Mouse (Mus musculus) thymus, postnatal 25 days (tissue): Measurements from ENCODE around the gene Chd8.

Source experiments
- DNase-seq: peaks from one replicate; pipeline ENCODE4 v3.0.0; 2022

The Chd8 gene

GRCm38 (mm10) chr14:52197156-52197878 is 60.3 kb downstream of the Chd8 start, which contains the start of gene Supt16:
Supt16 (minus strand) TSS chr14:52197416.
- peak; percentile 82 for DNase-seq

DNA sequence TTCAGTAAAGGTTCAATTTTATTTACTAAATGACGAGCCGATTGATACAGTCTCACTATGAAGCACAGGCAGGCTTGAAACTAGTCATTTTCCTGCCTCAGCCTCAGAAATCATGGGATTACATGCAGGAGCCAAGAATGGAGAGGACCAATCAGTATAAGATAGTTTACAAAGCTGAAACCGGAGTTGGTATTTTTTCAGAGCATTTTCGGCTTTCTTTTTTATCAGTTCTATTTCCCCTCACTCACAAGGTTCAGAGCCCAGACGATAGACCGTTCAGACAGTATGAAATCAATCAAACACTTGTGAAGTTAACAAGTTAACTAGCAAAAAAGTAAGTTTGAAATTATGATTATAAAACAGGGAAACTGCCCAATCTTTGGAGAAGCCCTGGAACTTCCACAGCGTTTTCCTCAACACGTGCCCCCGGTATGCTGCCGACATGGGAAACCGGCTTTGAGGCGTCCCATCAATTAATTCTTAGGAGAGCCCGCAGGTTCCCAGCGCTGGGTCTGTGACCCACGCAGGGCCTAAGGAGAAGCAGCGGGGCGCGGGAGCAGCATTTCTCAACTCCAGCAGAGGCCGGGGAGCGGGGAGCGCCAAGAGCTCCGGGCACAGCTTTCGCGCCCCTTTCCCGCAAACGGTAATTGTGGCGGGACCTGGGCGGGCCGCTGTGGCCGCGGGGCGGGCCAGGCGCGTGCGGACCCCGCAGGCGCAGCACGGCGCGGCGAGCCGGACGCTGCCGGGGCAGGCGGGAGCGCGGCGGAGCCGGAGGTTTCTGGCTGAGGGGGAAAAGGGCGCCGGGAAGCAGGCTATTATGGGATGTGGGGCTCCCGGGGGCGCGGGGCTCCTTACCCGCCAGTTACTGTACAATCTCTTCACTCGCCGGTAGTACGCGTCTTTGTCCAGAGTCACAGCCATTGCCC is 61.1 kb downstream of the Chd8 start:
- no peak for DNase-seq

- DNase-seq: peak; percentile 66
Observed at GRCm38 (mm10) chr14:52195691-52196090, 61.9 kb downstream of the Chd8 start.

- DNase-seq: peak; percentile 55
Observed at GRCm38 (mm10) chr14:52190740-52191359, 66.7 kb downstream of the Chd8 start.

GRCm38 (mm10) chr14:52189519-52189918 is 68.1 kb downstream of the Chd8 start:
- DNase-seq: no peak

GRCm38 (mm10) chr14:52188788-52189187 is 68.8 kb downstream of the Chd8 start:
- DNase-seq: no peak

- DNase-seq: no peak
Observed at GRCm38 (mm10) chr14:52166571-52166970, 91.0 kb downstream of the Chd8 start.

- no peak for DNase-seq
Observed at GRCm38 (mm10) chr14:52160911-52161310, 96.7 kb downstream of the Chd8 start.

- no peak for DNase-seq
Observed at GRCm38 (mm10) chr14:52155008-52155407, 102.6 kb downstream of the Chd8 start.

DNA sequence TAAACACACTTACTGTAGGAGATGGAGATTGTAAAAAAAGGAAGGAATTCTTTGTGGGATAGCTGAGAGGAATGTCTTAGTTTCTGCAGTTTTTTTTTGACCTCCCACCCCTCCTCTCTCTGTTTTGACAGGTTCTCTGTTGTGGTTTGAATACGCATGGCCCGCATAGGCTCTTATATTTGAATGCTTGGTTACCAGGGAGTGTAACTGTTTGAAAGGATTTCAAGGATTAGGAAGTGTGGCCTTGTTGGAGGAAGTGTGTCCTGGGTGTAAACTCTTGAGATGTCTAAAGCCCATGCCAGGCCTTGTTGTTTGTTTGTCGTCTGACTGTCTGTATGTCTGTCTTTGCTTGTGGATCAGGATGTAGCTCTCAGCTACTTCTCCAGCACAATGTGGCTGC is 105.0 kb downstream of the Chd8 start:
- no peak for DNase-seq

DNA sequence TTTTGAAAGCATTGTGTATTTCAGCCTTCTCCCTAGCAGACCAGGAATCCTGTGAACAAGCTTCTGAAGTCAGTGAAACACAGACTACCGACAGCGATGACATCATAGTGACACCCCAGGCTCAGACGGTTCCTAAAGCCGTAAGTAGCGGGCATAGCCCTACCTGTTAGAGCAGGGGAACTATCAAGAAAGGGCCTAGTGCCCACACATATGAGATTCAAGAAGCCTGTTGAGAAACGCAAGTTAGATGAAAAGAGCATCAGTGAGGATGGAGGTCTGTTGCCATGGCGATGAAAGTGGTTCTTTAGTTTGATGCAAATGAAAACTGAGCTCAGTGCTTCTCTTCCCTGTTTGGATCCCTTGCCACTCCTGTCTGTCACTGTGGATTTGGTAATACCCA is 105.4 kb downstream of the Chd8 start:
- DNase-seq: no peak

DNA sequence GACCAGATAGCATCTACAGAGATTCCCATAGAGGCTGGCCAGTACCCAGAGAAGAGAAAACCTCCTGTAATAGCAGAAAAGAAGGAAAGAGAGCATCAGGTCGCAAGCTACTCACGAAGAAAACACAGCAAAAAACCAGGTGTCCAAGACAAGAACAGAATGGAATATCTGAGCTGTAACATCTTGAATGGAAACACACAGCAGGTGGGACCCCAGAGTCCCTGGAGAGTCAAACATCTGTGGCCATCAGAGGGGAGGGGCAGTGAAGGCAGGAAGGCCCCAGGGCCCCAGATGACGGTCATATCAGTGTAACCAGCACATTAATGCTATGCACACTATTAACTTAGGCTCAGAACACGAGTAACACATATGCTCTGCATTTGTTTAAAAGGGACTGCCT is 107.7 kb downstream of the Chd8 start:
- DNase-seq: no peak
